Mouse (Mus musculus) neural tube, embryonic 12.5 days (tissue): ENCODE measurements around the gene Dpp7. TPM values are rescaled to one million over a fixed set of nuclear protein-coding genes. Genes with fewer than 3 reads are reported as not detected.

Experiments
- ATAC-seq: fragments of 200-750 bp; cut with Nextera tagmentation; 2 replicates; pipeline ENCODE4 v1.8.0; 2017; ENCODE audit warnings: low read depth, mild to moderate bottlenecking, moderate TSS enrichment, moderate library complexity; ENCODE audit not compliant: low FRiP score
- H3K27ac ChIP-seq: fragments of 300-500 bp; sonication (generic); 2 replicates; pipeline ENCODE4 v1.5.1; 2016
- H3K27me3 ChIP-seq: fragments of 300-500 bp; sonication (generic); replicated peaks from 2 replicates; pipeline ENCODE4 v1.6.1; 2016; ENCODE audit warnings: mild to moderate bottlenecking
- H3K36me3 ChIP-seq: fragments of 300-500 bp; sonication (generic); 2 replicates; pipeline ENCODE4 v1.6.1; 2016; ENCODE audit warnings: mild to moderate bottlenecking
- H3K4me1 ChIP-seq: fragments of 300-500 bp; sonication (generic); 2 replicates; pipeline ENCODE4 v1.6.1; 2016
- H3K4me2 ChIP-seq: fragments of 300-500 bp; sonication (generic); replicated peaks from 2 replicates; pipeline ENCODE4 v1.6.1; 2016; ENCODE audit warnings: mild to moderate bottlenecking
- H3K4me3 ChIP-seq: fragments of 300-500 bp; sonication (generic); 2 replicates; pipeline ENCODE4 v1.5.1; 2016
- H3K9ac ChIP-seq: fragments of 300-500 bp; sonication (generic); 2 replicates; pipeline ENCODE4 v1.6.1; 2016; ENCODE audit warnings: mild to moderate bottlenecking
- H3K9me3 ChIP-seq: fragments of 300-500 bp; sonication (generic); 2 replicates; pipeline ENCODE4 v1.6.1; 2016; ENCODE audit warnings: mild to moderate bottlenecking
- WGBS: fragments of 180-500 bp; shearing (Covaris S2); methylation state at CpG from one replicate; pipeline ENCODE4 v1.1.7; 2016; 5-methylcytosine and 5-hydroxymethylcytosine counted together
- polyA plus RNA-seq: library from polyadenylated mRNA; unstranded; fragments of >200 nt; fragmentation: Nextera tagmentation; extraction: Ambion mirVana; gene quantifications from 2 replicates; pipeline ENCODE4 v1.2.1, GENCODE M21; 2016

Gene Dpp7
- polyA plus RNA-seq, 1 experiment from 2014 or later: 21.2 TPM

- Histone ChIP-seq H3K4me3 (no peak overlapping the region), H3K27me3 (peaks cover 57% of the 10 kb centered on the region), H3K27ac (no peak overlapping the region), H3K4me1 (peaks cover 13% of the 10 kb centered on the region; the same call in 1 of the 2 replicates), H3K36me3 (no peaks in the 10 kb centered on the region), H3K4me2 (no peak overlapping the region), H3K9ac (no peak overlapping the region), H3K9me3 (no peaks in the 10 kb centered on the region)
- no peak for ATAC-seq
- 66% methylated on average over 3 of the region's 3 CpGs for WGBS
These were observed 52.7 kb downstream of the Dpp7 start for GRCm38 (mm10) chr2:25303452-25303851.

Other genes starting within 250 kb of the Dpp7 start
- 96.8 and 97.4 TPM in 2 replicates for gene Nrarp, start 175.6 kb downstream of the Dpp7 start, polyA plus RNA-seq
- 1.5 and 1.8 TPM in 2 replicates for gene Tor4a, start 159.5 kb downstream of the Dpp7 start, polyA plus RNA-seq
- 104 and 106 TPM in 2 replicates for gene Nelfb, start 144.9 kb downstream of the Dpp7 start, polyA plus RNA-seq
- gene Stpg3, start 141.7 kb downstream of the Dpp7 start, polyA plus RNA-seq: not detected in 2 replicates
- gene Fam166a, start 137.6 kb downstream of the Dpp7 start, polyA plus RNA-seq: not detected in 2 replicates
- 424 and 437 TPM in 2 replicates for gene Tubb4b, start 131.7 kb downstream of the Dpp7 start, polyA plus RNA-seq
- not detected in 2 replicates for gene Slc34a3, start 122.0 kb downstream of the Dpp7 start, polyA plus RNA-seq
- gene Rnf224, start 119.6 kb downstream of the Dpp7 start, polyA plus RNA-seq: not detected in 2 replicates
- gene Rnf208, start 114.1 kb downstream of the Dpp7 start, polyA plus RNA-seq: 46.1 and 47.5 TPM in 2 replicates
- gene Cysrt1, start 113.9 kb downstream of the Dpp7 start, polyA plus RNA-seq: 0.30 TPM in 1 of 2 replicates, not detected in the other
- gene AL732309.1, start 109.5 kb downstream of the Dpp7 start, polyA plus RNA-seq: 5.2 and 6.4 TPM in 2 replicates
- 20.3 and 22.4 TPM in 2 replicates for gene Tmem203, start 100.9 kb downstream of the Dpp7 start, polyA plus RNA-seq
- gene Tprn, start 93.7 kb downstream of the Dpp7 start, polyA plus RNA-seq: 14.4 and 15.2 TPM in 2 replicates
- gene Ssna1, start 83.9 kb downstream of the Dpp7 start, polyA plus RNA-seq: 201 and 204 TPM in 2 replicates
- 142 and 144 TPM in 2 replicates for gene Anapc2, start 83.9 kb downstream of the Dpp7 start, polyA plus RNA-seq
- gene Tmem210, start 68.2 kb downstream of the Dpp7 start, polyA plus RNA-seq: not detected in 2 replicates
- not detected in 2 replicates for gene Lrrc26, start 66.4 kb downstream of the Dpp7 start, polyA plus RNA-seq
- 8.1 and 11.3 TPM in 2 replicates for gene Grin1, start 37.2 kb downstream of the Dpp7 start, polyA plus RNA-seq
- gene Man1b1, start 24.0 kb downstream of the Dpp7 start, polyA plus RNA-seq: 70.3 and 71.7 TPM in 2 replicates
- gene Uap1l1, start 9.3 kb upstream of the Dpp7 start, polyA plus RNA-seq: 5.6 and 7.2 TPM in 2 replicates
- 38.1 and 39.5 TPM in 2 replicates for gene Sapcd2, start 16.0 kb upstream of the Dpp7 start, polyA plus RNA-seq
- gene Entpd2, start 39.5 kb upstream of the Dpp7 start, polyA plus RNA-seq: 0.75 and 1.5 TPM in 2 replicates
- 241 and 266 TPM in 2 replicates for gene Npdc1, start 43.0 kb upstream of the Dpp7 start, polyA plus RNA-seq
- gene Fut7, start 66.9 kb upstream of the Dpp7 start, polyA plus RNA-seq: 0.09 and 0.29 TPM in 2 replicates
- gene Abca2, start 72.3 kb upstream of the Dpp7 start, polyA plus RNA-seq: 10.0 and 10.2 TPM in 2 replicates
- gene Clic3, start 100.5 kb upstream of the Dpp7 start, polyA plus RNA-seq: 1.7 and 2.3 TPM in 2 replicates
- 49.5 and 52.5 TPM in 2 replicates for gene Paxx, start 104.7 kb upstream of the Dpp7 start, polyA plus RNA-seq
- gene Ptgds, start 113.7 kb upstream of the Dpp7 start, polyA plus RNA-seq: 1.1 and 1.4 TPM in 2 replicates
- gene Lcn12, start 137.6 kb upstream of the Dpp7 start, polyA plus RNA-seq: not detected in 2 replicates
- gene Fbxw5, start 144.4 kb upstream of the Dpp7 start, polyA plus RNA-seq: 107 and 118 TPM in 2 replicates
- 5.3 and 6.1 TPM in 2 replicates for gene C8g, start 145.4 kb upstream of the Dpp7 start, polyA plus RNA-seq
- 26.9 and 28.0 TPM in 2 replicates for gene Traf2, start 190.6 kb upstream of the Dpp7 start, polyA plus RNA-seq
- 386 TPM in 2 replicates for gene Edf1, start 201.5 kb upstream of the Dpp7 start, polyA plus RNA-seq
- gene Mamdc4, start 218.5 kb upstream of the Dpp7 start, polyA plus RNA-seq: 1.7 and 4.8 TPM in 2 replicates
- gene Phpt1, start 218.9 kb upstream of the Dpp7 start, polyA plus RNA-seq: 169 and 176 TPM in 2 replicates
- 2.3 and 3.0 TPM in 2 replicates for gene Ajm1, start 225.4 kb upstream of the Dpp7 start, polyA plus RNA-seq